Mouse (Mus musculus): ENCODE measurements around the gene Tspan12.
"Not testable (repeated sequence)": the region's sequence is repeated elsewhere in the genome, so short reads cannot be mapped to it uniquely, and the experiment has no call there.

Gene Tspan12

DNA sequence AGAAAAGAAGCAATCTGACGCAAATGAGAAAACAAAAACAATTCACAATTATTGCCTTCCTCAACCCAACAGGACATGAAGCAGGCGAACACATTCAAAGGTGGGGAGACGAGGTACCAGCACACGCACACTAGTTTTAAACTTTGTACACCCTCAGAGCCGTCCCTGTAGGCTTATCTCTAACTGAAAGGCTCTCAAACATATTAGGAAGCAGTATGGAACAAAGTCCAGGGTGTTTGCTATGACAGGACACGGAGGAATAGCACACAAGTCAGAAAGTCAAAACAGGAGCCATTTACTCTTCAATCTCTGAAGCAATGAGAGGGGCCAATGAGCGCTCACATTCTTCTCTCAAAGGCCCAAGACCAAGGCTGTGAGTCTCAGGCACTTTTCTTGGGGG lies 24.3 kb downstream of the Tspan12 start:
- DNase-seq (ENCODE audit: low spot score): no peak

DNA sequence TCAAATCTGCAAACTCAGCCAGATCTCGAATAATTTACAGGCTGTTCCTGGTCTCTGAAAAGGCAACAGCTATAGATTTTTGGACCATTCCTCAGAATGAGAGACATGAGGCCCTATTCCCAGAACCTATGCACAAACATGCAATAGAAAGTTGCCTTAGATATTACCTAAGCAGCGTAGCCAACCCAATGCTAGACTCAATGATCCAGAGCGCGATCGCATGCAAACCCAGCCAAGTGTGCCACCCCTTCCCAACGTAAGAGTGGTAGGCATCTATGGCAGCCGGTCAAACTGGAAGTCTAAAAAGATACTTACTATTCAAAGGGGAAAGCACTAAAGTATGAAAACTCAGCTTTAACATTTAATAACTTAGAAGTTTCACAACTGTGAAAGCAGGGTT lies 28.6 kb downstream of the Tspan12 start:
- DNase-seq (ENCODE audit: low spot score): no peak

DNA sequence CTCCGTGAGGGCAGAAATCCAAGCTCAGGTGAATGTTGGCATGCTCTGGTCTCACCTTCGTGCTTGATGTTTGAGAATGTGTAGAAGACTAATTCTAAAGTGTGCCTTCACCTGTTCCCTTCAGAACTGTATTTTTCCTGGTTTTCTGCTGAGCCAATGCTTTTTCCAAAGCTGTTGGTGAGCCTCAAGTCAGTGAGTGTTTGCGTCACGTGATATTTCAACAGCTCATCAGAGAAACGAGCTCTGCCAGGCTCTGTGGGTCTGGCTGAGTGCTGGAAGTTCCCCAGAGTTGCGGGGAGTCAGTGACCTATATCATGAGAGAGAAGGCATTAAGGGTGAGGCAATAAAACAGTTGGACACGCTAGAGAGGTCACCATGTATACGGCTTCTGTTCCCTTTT lies 29.0 kb downstream of the Tspan12 start:
- DNase-seq (ENCODE audit: low spot score): peak; percentile 17

DNA sequence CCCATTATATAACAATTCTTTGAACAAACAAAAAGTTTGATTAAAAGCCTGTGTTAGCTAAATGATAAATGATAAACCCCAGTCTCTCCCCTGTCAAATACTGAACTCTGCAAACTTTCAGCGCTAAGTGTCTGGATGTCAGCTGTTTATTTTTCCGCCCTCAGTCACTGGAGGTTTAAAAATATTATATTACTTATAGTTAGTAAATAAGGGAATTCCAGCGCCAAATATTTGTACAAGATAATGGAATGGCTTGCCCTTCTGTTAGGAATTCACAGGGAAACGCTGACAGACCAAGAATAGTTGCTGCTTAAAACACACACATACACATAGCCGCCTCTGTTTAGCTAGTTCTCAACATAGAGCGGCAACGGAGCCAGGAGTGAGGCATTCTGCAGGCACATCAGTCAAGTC lies 29.6 kb downstream of the Tspan12 start:
- DNase-seq (ENCODE audit: low spot score): no peak

DNA sequence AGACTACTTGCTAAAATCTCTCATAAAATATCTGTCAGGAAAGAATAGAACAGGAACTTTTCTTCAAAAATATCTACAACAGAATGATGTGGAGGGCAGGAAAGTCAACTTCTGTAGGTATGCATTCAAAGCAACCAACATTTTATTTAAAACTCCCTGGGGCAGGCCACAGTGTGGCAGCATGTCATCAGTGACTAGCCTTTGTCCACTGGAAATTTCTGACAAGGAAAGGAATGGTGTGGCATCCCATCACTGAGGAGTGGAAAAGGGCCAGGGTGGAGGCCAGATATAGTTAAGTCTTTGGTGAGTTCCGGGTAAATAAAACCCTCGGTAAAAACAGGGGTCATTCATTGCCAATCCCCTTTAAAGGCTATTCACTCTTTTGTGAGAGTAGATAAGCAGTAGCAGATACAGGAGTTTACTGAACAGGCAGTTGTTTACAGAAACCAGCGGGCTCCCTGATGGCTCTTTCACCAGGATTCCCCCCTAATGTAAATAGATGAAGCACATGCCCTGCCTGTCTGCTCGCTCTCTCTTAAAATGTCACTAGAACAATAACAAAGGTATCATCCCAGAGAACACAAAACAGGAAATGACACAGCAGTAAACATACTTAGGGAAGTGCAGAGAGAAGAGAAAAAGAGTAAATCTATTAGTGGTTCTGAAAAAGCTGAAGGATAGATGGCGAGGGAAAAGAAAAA lies 34.1 kb downstream of the Tspan12 start:
- no peak for DNase-seq (ENCODE audit: low spot score)

DNA sequence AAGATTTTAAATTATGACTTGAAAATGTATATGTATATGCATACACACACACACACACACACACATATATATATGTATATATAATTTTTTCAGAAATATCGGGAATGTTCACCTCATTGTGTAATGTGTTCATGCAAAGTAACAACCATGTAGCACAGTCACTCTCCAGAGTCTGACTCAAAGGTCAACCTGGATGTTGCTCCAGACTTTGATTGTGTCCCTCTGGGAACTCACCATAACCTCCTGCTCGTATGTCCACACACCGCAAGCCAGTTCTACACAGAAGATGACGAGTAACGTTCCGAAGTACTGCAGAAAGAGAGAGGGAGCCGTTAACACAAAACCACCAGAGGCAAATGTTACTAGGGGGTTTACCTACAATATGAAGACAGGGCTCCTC lies 46.3 kb downstream of the Tspan12 start:
- peak; percentile 1 for DNase-seq (ENCODE audit: low spot score)

DNA sequence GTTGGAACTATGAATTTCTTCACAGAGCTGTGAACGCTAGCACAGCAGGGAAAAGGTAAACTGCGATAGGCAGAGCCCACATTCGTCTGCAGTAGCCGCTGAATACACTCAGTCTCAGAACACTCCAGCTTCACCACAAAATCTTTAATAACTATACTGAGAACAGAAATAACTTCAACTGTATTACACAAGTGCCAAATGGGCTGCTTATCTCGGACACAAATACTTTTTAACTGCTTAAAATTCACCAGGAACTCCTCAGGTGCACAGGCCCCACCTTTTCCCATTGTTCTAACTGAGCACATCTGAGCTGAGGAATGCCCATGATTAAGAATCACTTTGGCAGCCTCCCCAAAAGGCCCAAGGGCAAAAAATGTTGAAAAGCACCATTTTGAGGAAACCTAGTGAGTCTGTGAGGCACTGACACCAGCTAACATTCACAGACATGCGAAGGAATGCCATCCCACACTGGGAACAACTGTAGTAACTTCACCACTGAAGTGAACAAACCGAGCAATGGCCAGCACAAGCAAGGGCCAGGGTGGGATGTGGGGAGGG lies 47.2 kb downstream of the Tspan12 start:
- DNase-seq (ENCODE audit: low spot score): no peak

DNA sequence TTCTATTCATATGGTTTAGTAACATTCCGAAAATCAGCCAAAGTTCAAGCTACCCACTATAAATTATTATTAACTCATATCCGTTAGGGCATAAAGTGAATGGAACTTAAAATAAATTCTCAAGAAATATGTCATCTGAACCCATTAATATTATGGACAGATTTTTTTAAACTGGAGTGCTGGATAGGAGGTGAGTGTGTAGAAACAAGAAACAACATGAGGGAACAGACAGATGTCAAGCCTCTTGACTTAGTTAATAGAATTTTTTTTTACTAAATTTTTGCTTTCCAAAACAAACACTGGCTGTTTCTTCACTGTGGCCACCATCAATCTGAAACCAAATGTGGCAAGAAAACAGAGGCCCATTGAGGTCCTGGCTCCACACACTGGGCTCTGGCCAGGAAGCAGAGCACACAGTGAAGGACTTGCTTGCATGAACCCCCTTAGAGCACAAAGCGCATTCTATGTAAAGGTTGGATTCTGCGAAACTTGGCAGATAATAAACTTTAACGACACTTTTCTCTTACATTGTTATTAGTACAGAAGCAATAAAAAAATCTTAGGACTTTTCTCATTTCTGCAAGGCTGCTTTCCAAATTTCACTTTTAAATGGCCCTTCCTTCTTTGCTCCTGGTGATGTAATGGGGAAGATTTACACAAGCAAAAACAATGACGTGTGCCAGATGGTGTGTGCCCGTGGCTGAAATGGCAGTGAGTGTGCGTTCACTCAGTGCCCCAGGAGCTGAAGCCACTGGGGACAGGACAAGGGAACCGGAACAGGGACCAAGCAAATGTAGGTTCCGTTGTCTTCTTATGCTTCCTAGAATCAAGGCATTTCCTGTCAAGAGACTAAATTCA lies 48.6 kb downstream of the Tspan12 start:
- DNase-seq (ENCODE audit: low spot score): no peak

DNA sequence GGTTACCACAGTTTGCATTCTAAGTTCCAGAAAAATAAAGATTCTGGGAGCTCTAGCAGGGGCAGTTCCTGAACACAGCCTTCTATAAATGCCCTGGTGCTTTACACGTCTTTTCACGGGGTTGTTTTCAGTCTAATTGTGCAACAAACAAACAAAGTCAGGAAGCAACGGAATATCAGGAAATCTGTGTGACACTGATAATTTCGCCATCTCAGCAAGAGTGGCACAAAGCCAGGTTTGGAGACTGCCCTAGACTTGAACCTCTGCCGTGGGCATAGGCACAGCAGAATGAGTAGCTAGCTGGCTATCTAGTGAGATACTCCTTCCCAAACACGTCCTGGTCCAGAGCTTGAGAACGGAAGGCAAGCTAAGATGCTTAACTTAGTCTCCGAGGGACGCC lies 53.7 kb downstream of the Tspan12 start:
- DNase-seq (ENCODE audit: low spot score): no peak

DNA sequence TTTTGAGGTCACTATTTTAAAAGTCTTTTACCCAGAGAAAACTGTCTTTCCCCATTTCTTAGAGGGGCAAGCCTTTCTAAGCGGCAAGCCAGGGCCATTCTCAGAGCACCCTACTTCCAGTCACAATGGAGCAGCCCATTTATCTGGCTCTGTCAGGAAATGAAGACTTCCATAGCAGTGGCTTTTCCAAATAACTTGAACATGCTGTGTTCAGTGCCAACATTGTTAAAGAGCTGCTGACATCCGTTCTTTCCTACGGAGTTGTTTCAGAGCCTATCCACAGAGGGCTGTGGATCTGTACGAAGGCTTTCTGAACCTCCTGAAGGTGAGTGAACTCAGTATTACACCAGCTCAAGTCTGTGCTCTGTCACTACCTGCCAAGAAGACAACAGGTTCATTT lies 55.2 kb downstream of the Tspan12 start:
- DNase-seq (ENCODE audit: low spot score): no peak

DNA sequence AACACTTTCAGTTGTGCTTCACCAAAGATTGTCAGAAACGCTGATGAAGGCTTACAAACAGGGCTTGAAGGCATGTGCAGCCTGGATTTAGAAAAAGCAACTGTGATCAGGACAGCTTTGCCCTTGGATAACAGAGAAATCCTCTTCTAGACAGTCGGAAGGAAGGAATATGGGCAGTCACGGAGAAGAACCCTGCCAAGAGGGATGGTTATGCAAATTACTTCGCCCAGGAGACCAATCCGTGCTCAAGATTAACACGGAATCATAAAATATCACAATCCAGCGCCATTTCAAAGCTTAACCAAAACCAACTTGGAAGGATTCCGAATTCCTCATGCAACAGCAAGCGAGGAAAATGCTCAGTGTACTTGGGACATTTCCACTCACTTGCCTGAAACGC lies 55.9 kb downstream of the Tspan12 start:
- DNase-seq (ENCODE audit: low spot score): no peak

DNA sequence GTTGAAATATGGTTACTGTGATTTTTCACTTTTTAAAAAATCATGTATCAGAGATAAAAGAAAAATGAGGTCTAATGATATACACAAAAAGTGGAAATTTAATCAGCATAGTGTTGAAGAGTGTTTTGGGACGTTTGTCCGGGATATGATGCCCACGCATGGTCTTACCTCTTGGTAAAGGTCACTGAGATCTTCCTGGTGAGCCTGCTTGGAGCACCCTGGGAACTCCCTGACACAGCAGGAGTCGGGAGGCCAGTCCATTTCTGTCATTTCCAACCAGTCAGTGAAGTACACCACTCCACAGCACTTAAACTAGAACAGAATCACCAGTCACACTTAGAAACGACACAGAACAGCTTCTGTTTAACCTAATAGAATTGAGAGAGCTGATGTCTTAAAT lies 56.9 kb downstream of the Tspan12 start:
- no peak for DNase-seq (ENCODE audit: low spot score)

DNA sequence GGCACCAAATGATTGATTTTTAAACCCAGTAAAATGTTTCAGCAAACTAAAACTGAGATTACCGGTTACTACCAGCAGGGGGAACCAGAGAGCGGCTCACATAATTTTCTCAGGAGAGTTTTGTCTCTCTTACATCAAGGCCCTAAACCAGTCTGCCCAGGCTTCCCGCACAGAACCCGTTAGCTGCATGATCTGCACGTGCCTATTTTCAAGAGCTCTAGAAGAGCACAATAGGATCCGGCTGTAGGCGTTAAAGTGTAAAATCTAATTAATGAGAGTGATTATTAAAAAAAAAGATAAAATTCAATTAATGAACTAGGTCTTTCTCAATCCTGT lies 57.3 kb downstream of the Tspan12 start:
- peak; percentile 60 for DNase-seq (ENCODE audit: low spot score)

DNA sequence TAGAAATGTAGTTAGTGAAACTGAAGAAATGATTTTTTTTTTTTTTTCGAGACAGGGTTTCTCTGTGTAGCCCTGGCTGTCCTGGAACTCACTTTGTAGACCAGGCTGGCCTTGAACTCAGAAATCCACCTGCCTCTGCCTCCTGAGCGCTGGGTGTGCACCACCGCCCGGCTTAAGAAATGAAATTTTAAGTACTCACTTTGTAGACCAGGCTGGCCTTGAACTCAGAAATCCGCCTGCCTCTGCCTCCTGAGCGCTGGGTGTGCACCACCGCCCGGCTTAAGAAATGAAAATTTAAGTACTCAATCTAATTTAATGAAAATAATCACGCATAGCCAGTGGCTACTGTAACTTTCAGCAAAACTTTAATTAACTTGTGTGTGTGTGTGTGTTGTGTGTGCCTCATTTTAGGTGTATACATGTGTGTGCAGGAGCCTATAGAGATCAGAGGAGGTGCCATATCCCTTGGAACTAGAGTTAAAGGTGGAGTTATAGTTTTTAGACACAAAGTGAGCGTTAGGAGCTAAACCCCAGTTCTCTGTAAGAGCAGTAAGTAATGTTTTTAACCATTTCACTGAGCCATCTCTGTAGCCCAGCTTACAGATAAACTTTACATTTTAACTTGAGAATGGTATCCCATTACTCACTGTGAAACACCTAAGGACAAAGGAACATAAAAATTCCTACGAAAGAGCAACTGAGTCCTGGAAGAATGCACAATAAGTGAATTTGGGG lies 57.8 kb downstream of the Tspan12 start:
- DNase-seq (ENCODE audit: low spot score): no peak

DNA sequence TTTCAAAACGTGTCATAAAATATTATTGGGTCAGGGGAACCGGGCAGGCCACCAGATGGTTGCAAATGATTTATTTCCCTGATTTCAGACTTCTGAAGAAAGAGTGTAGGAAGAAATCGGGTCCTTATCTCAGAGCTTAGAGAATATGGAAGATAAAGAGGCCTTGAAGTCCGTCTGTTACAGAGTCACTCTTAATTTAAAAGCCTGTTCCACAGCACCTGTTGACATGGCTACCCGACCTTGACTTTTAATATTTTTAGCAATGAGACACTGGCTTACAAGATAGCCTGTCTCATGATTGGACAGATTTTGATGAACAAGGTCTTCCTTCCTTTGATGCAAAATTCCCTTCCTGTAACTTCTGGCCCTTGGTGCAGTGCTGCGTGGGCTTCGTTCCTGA lies 61.0 kb downstream of the Tspan12 start:
- DNase-seq (ENCODE audit: low spot score): no peak

DNA sequence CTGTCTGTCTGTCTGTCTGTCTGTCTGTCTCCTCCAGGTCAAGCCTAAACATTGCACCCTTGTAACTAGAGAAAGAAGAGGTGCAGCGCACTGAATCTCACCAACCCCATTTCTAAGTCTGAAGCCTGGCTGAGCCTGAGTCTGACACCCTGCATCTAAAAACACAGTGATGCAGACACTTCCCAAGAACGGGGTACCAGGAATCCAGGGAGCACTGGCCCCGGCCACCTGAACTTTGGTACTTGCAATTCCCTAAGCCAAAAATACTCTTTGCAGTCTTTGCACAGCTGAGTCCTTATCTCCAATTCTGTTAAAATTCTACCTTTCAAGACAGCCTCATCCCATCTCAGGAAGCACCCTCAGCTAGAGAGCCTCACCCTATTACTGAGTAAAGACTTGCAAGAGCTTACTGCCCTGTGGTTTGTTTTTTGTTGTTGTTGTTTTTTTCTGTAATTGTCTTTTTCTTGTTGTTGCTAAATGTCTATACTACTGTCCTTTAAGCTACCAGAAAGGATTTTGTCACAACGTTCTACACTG lies 61.7 kb downstream of the Tspan12 start:
- peak; percentile 1 for DNase-seq (ENCODE audit: low spot score)

DNA sequence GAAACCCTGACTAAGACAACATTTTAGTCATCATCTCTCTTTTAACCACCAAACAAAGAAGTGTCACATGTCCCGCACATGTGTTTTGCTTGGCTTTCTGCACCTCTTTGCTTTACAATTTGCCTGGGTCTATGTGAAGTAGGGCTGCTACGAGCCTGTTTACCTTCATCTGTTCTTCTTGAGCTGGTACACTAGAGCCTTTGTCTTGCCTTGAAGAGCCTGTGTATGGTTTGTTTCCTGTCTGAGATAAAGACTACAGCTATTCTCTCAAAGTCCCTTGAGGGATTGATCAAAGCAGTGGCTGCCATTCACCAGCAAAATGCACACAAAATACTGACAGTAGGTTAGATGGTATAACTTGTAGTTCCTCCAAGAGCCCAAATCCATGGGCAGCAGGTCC lies 62.3 kb downstream of the Tspan12 start:
- peak; percentile 2 for DNase-seq (ENCODE audit: low spot score)

DNA sequence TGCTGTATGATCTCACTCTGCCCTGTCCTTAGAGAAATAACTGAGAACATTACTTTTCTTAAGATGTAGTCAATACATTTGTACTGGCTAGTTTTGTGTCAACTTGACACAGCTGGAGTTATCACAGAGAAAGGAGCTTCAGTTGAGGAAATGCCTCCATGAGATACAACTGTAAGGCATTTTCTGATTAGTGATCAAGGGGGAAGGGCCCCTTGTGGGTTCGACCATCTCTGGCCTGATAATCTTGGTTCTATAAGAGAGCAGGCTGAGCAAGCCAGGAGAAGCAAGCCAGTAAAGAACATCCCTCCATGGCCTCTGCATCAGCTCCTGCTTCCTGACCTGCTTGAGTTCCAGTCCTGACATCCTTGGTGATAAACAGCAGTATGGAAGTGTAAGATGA lies 62.7 kb downstream of the Tspan12 start:
- DNase-seq (ENCODE audit: low spot score): not testable (repeated sequence)

DNA sequence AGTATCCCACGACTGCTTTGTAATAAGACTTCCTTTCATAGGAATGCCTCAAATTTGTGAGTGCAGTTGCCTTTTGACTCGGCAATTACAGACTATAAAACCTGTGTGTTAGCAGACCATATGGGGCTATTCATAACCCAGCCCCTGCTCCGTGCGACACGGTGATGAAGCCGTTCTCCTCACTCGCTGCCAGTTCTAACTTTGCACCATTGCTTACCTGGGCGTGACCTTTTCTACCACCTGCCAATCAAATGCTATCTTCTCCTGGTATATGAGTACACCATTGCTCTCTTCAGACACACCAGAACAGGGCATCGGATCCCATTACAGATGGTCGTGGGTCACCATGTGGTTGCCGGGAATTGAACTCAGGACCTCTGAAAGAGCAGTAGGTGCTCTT lies 64.6 kb downstream of the Tspan12 start:
- DNase-seq (ENCODE audit: low spot score): peak; percentile 3

DNA sequence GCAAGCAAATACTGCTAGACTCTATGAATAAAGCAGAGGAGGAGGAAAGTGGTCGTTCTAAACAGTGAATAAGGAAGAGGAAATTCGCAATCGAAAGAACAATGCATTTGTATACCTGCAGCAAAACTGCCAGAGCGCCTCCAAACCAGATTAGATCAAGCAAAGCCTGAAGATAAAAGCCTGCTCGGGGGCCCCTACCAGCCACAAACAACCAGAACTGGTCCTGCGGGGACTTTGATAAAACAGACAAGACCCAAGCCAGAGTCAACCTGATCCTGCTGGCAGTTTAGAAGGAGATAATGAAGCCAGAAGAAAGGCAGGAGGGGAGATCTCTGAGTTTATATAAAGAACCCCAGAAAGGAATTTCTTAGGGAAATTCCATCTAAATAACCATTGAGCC lies 65.0 kb downstream of the Tspan12 start:
- DNase-seq (ENCODE audit: low spot score): peak; percentile 3

DNA sequence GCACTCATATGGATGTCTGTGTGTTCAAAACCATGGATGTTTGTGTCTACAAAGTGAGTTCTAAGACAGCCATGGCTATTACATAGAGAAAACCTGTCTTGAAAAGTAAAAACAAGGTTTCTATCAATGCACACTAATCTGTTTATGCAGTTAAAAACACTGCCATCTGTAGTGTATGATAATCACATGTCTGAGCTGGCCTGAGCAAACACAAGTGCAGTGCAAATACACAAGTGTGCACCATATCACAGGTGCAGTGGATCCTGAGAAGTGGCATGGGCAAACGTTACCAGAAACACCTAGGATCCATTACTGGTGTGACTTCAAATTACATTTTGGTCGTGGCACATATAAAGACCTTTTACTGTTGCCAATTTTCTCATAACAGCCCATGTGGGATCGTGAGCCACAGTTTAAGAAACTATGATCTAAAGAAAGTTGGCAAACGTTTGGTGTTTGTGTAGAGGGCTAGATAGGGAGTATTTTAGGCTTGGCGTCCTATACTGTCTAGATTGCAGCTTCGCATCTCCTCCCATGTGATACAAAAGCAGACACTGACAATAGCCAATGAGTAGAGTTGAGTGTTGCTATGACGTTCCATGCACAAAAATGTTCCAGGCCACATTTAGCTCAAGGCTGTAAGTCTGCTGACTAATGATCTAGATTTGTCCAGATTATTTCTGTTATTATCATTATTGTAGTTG lies 78.0 kb downstream of the Tspan12 start:
- no peak for DNase-seq (ENCODE audit: low spot score)

DNA sequence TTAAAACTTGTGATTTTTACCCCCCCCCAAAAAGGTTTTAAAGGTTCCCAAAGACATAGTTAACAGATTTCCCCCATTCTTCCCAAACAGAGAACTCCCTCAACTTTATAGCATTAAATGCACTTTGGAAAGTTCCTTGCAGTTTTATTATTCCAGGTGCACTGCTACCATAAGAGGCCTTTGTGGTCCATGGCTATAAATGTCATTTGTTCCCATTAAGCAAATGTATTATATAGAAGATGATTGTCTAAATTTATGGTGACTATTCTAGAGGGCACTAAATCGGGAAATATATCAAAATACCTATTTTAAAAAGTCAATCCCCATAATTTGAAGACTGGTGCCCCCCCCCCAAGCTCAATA lies 82.9 kb downstream of the Tspan12 start:
- DNase-seq (ENCODE audit: low spot score): no peak

All from embryo, embryonic 10 days (tissue).